Mouse (Mus musculus) layer of hippocampus, postnatal 14 days (tissue): ENCODE measurements around the gene Ube2o. TPM values are rescaled to one million over a fixed set of nuclear protein-coding genes. Genes with fewer than 3 reads are reported as not detected.
"Not testable (repeated sequence)": the region's sequence is repeated elsewhere in the genome, so short reads cannot be mapped to it uniquely, and the experiment has no call there.

Source experiments
- DNase-seq, 2 experiments: peaks; one replicate each; pipeline ENCODE4 v3.0.0; 2021 to 2022; ENCODE audit warnings: low spot score in 2 of 2, mixed read lengths in 1 of 2
- total RNA-seq, 2 experiments: library from RNA; stranded (reverse); gene quantifications; 2 replicates each; pipeline ENCODE4 v1.2.3; 2021

Ube2o gene
- total RNA-seq, 2 experiments from 2014 or later: 104 to 108 TPM

DNA sequence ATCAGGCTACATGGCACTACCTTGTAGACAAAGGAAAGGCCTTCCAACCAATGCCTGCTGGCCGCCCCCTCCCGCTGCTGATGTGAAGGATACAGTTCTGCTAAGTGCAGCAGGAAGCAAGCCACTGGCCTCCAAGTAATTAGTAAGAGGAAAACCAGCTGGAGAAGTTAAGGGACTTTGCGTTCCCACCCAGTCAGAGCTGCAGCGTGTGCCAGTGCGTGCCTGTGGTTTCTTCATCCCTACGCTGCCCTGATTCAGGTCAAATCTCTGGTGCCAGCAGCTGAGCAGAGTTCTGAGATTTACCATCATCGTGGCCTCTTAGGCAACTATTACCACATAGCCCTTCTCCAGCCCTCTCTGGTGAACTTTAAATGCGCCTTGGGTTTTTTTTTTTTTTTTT is 62.8 kb downstream of the Ube2o start:
- DNase-seq: no peak

DNA sequence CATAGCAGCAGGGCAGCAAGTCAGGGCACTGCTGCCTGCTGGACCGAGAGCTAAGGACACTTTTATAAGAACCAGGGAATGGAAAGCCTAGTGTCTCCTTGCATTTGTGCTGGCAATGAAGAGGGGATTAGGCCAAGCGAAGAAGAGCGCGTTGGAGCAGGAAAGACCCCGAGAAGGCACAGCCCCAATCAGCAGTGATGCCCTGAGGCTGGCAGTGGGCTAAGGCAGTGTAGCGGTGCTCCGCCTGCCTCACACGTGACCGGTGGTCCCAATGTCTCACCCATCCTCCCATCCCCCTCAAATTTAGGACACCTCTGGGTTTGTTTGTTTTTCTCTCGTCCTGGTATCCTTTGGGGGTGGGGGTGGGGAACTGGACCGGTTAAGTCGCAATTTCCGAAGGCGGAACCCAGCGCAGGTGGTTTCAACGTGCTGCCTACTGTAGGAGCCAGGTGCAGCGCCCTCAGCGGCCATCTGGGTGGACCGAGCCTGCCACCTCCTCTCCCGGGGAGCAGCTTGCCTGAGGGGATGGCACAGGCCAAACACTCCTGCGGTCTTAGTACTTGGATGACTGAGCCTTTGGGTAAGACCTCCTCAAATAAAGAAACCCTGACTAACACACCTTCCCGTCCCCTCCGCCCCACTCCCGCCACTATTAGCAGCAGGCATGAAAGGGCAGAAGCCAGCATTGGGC is 65.8 kb downstream of the Ube2o start:
- no peak for DNase-seq

DNA sequence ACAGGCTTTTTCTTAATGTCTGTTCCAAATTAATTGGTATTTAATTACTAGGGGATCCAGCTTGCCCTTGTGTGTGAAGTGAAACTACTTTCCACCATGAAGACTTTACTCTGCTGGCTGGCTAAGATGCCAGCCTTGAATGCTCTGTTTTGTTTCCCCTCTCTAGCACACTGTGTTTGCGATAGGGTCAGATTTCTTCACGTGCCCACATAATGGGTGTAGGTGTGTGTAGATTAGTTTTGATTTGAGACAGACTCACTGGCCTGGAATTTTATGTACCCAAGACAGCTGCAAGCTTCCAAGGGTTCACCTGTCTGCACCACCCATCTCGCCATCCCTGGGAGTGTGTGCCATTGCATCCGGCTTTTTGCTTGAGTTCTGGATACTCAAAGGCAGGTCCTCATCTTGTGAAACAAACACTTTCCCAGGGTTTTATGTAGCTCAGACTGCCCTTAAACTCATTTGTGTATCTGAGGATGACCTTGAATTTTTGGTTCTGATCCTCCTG is 67.7 kb downstream of the Ube2o start:
- DNase-seq: no peak

DNA sequence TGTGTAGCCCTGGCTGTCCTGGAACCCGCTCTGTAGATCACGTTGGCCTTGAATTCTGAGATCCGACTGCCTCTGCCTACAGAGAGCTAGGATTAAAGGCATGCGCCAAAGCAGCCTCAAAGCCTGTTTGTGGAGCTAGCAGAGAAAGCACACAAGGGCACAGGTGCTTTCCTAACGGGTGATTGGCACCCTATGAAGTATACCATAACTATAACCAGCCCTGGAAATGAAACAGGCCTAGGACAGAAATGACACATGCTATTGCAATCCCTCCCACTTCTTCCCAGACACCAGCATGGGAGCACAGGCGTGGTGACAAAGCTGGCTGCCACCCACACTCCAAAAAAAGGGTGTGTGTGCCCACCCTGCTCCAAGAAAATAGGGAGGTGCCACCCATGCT is 68.3 kb downstream of the Ube2o start:
- no peak for DNase-seq

DNA sequence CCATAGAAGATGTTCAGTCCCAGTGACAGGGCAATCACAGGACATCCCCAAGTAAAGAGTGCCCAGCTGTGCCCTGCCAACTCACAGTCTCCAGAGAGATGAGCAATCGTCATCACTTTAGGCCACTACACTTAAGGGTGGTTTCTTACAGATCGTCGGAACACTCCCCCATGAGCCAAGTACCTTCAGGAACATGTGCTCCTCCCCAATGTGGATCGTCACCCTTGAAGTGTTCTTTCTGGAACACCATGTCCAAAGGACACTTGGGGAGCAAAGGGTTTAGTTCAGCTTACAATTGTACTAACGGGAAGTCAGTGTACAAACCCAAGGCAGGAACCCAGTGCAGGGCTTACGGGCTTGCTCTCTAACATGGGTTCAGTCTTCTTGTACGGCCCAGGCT is 69.1 kb downstream of the Ube2o start:
- no peak for DNase-seq

DNA sequence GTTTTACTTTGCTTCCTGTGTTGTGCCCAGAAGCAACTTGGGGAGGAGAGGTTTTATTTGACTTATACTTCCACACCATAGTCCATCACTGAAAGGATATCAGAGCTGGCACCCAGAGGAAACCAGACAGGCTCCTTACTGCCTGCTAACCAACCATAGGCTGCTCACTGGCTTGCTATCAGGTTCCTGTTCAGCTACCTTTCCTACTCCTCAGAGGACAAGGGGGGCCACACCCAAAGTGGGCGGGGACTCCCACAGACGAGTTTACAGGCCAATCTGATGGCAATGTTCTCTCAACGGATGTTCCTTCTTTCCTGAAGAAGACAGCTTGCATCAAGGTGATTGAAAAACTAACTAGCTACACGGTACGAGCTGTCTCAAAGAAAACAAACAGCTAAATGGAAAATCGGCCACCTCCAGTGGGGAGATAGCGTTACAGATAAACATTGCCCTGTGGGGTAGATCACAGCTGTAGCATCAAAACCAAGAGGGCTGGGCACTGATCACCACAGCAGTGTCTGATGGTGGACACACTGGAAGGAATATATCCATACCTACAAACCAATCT is 69.9 kb downstream of the Ube2o start:
- DNase-seq: no peak

DNA sequence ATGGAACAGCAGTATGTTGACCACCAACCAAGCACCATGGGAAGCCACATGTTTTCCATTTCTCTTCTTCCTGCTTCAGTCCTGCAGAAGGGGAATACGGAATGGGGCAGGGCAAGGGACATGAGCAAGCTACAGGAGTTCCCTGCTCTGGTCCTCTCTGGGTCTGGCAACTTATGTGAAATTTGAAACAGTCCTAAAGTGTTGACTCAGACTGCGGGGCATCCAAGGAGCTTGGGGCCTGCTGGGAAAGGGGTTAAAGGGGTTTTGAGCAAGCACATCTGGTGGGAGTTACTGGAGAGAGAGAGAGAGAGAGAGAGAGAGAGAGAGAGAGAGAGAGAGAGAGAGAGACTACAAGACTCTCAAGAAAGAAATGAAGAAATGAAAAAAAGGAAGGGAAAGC is 72.6 kb downstream of the Ube2o start:
- DNase-seq: no peak

DNA sequence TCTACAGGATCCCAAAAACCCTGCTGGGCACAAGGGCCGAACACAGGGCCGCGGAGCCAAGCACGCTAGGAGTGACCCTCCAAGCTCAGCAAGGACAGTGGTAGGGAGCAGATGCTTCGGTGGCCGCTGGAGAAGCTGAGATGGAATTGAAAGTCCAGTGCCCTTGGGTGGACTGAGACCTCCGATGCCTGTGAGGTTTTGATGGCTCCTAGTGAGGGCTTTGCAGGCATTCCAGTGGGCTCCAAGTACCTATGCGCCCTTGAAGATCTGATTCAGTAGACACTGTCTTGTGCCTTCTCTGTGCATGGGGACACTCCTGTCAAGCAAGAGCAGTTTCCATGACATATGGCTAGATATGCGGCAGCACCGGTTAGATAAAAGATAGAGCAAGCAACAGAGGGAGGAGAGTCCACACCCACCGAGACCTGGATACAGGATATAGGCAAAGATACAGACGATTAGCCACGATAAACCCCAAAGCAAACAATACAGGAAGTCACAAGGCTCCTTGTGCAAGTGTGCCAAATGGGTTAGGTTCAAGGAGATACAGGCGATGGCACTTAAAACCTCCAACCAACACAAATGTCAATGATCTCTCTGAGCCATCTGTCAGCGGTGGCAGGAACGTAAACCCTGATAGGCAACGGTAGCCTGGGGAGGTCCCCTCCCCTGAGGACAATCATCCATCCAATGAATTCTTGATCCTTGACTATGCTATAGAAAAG is 74.9 kb downstream of the Ube2o start:
- no peak for DNase-seq

DNA sequence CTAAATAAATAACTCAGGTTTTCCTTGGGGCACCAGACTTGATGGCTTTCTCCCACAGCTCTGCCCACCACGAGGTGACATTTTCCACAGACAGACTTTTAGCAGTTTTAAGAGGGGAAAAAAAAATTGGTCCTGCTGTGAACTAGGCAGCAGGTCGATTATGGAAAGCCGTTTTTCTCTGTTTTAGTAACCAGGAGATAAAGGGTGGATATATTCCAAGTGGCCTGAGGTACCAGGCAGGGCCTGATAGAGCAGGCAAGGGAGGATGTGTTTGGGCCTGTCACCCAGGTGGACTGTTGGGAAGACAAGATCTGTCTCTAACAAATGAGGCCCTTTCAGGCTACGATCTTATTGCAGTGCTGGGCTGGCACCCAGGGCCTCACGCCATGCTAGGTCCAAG is 75.7 kb downstream of the Ube2o start:
- no peak for DNase-seq

DNA sequence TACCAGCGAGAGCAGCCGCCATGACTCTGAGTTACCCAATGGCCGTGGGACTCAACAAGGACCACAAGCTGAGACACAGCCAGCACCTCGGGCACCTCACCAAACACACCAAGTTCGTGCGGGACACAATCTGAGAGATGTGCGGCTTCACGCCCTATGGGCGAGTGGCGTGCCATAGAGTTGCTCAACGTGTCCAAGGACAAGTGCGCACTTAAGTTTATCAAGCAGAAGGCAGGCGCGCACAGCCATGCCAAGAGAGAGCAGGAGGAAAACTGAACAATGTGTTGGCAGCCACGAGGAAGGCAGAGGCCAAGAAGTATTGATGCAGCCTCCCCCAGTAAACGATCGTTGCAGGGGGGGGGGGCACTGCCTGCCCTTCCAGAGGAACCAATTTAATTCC is 76.7 kb downstream of the Ube2o start:
- no peak for DNase-seq

DNA sequence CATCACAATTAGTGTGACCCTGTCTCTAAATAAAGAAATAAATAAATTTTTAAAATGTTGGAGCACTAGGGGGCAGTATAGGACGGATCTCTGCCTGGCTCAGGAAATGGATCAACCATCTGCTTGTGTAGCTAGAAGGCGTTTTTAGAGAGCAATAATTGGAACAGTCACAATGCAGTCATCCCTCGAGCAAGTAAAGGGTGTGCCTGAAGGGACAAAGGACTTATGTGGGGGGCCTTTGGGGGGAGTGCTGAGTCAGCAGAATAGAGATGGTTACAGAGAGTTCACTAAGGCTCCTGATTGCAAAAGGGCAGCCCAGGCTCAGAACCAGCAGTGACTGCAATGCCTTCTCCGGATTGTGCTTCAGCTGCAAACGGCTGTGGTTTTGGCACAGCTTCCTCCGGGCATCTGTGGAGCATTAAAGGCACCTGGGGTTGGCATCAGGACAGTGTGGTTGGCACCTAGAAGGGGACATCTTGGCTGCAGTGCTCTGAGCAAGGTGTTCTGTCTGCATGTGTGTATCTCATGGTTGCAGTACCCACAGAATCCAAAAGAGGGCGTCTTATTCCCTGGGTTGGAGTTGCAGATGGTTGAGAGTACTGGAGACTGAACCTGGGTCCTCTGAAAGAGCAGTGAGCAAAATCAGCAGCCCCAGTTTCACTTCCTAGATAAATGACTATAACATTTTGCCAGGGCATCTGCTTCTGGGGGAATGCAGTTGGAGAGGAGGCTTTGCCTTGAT is 80.1 kb downstream of the Ube2o start:
- DNase-seq: peak; percentile 63 to 73

DNA sequence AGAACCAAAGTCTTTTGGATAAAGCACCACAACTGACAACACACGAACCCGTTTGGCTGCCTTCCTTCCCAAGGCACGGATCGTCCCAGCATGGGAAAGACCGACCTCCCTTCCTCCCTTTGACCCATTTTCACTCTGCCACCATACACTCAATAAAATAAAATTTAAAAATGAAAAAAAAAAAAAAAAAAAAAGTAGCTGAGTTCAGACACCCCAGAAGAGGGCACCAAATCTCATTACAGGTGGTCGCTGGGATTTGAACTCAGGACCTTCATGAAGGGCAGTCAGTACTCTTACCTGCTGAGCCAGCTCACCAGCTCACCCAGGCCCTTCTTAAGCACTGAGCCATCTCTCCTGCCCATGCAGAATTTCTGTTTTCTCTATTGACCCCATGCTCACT is 82.2 kb downstream of the Ube2o start:
- no peak for DNase-seq

DNA sequence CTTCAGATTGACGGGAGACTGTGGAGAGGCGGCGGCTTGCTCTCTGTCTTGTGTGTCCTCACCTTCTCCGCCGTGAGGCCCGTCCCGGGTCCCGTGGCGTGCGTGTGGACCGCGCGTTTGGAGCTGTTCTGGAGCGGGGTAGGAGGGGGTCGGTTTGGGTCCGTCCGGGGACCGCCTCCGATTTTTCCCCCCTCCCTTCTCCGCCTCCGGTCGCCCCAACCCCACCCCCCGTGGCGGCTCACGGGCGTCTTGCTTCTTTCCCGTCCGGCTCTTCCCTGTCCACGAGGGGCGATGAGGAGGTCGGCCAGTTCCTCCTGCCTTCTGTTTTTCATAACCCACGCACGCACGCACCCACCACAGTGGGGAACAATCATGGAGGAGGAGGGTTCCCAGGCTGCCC is 82.7 kb downstream of the Ube2o start:
- no peak for DNase-seq

DNA sequence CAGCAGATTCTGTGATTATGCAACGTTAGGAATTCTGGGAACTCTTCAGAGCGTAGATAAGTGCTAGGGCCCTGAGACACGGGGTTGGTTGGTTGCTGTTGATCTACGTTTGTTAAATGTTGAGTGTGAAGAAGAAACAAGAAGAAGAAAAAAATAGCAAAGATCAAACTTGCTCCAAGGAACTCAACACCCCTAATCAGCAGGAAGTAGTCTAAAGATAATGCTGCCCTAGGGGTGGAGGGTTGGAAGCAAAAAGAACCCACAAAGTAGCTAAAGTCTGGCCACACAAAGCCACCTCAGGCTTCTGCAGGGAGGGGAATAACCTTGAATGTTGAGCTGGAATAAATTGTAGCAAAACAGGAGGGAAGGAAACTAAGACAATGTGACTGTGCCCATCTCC is 83.9 kb downstream of the Ube2o start:
- no peak for DNase-seq

DNA sequence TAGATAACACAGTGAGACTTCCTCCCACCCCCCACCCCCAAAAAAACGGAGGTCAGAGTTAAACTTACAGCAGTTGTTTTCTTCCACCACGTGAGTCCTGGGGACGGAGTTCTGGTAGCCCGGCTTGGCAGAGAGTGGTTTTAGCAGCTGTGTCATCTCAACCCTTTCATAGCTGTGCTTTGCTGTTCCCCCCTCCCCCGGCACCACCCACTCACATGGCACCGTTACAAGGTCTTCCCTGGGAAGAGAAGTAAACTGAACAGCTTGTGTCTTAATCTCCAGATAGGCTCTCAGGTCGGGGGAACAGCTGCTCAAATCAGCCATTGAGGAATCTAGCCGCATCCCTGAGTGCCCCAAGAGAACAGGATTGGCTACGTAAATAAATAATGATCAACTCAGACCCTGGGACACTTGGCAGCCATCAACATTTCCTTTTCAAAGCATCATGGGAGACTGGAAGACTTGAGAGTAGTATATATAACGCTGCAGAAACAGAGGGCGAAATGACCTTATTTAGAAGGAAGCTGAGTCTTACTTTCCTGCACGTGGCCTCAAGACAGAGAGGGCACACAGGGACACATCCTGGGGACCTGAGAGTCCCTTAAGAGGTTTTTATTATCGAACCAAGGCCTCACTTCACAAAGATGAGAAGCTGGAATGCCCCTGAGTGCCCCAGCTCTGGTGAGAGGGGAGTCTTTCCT is 86.6 kb downstream of the Ube2o start:
- DNase-seq: no peak

DNA sequence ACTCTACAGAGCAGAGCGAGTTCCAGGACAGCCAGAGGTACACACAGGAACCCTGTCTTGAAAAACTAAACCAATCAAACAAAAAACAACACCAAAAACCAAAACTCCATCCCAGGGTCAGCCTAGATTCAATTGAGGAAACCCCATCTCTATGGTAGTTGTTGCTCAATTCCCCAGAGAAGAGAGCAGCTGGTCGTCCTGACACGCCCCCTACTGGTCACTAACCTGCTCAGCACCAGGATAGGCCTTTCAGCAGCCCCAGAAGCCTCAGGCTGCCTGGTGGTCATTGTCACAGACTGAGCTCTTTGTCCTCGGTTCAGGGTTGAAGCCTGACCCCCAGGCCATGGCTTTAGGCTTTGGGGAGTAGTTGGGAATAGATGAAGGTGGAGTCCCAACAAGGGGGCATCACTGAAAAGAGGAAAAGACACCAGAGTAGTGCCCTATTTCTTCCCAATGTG is 87.4 kb downstream of the Ube2o start, which contains the start of gene Prpsap1:
Gene Prpsap1, minus strand, starts transcription at position 408 of the 458 bp plus-strand sequence.
- DNase-seq: no peak

DNA sequence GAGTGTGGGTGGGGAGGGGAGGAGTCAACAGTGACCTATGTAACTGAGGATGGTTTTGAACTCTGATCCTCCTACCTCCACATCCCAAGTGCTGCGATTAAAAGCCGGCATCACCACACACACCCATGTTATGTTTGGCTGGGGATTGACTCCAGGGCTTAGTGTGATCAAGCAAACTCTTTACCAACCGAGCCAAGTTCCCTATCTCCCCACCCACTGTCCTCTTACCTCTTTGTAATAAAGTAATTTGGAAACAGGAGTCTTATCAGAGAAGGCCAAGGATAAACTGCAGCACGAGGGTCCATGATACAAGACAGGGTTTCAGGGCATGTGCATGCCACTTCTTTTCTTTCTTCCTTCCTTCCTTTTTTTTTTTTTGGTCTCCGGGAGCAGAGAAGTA is 88.1 kb downstream of the Ube2o start:
- no peak for DNase-seq

DNA sequence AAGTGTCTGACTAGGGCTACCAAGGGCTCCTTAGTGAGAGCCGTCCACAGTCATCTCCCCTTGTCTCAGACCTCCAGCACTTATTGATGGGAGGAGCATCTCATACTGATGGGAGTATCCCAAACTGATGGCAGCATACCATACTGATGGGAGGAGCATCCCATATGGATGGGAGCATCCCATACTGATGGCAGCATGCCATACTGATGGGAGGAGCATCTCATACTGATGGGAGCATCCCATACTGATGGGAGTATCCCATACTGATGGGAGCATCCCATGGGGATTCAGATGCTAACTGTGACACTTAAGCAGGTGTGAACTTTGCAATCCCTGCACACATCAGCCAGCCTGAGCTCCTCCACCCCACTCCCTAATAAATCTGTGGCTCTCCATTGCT is 88.7 kb downstream of the Ube2o start:
- not testable (repeated sequence) for DNase-seq

DNA sequence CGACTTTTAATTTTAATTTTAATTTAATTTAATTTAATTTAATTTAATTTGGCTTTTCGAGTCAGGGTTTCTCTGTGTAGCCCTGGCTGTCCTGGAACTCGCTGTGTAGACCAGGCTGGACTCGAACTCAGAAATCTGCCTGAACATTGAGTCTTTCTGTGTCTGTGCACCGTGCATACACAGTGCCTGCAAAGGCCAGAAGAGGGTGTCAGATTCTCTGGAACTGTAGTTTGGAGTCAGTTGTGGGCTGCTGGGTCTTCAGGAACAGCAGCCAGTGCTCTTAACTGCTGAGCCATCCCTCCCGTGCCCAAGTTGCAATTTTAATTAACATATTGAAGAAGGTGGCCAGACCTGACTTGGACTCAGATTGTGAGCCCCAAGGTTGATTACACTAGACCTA is 89.9 kb downstream of the Ube2o start:
- DNase-seq: no peak

DNA sequence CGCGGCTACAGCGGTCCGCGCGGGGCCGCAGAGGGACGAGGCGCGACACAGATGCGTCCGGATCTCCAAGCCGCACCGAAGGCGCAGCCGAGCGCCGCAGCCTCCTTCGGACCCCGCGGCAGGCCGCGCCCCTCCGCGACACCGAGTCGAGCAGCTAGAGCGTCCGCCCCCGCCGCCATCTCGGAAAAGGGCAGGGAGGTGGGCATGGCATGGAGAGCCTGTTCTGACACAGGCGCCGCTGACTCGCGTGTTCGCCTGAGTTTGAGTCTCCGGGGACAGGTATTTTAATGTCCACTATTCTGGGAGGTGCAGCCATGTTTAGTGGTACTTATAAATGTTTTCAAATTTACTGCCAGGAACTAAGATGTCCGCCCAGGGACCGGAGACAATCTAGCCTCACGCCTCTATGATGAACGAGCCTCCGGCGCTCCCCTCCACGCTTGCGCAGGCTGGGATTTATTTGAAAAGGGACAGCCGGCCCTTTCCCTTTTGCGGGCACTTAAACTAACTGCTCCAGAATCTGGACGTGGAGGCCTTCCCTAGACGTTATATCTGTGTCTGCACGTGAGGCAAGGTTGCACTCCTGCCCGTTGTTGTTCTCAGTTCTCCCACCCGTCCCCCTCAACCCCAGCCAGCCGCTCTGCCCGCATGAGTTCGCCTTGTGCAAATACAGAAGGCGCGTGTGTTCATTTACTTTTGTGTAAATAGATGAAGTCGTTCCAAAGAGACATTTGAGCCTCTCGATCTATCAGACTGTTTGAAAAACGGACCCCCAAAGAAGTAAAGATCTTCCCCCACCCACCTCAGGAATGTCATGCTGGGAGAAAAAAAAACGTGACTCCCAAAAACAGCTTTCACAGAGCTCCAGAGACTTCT is 90.8 kb downstream of the Ube2o start:
- peak; percentile 89 for DNase-seq
